Mouse (Mus musculus) lung, embryonic 16.5 days (tissue): ENCODE measurements around the gene Lhx4. TPM values are rescaled to one million over a fixed set of nuclear protein-coding genes. Genes with fewer than 3 reads are reported as not detected.

Experiments used
- ATAC-seq: fragments of 200-750 bp; cut with Nextera tagmentation; 2 replicates; pipeline ENCODE4 v1.8.0; 2017; ENCODE audit warnings: low read depth, mild to moderate bottlenecking, moderate library complexity
- H3K27ac ChIP-seq: fragments of 300-500 bp; sonication (generic); 2 replicates; pipeline ENCODE4 v1.5.1; 2014; ENCODE audit warnings: mild to moderate bottlenecking, control low read depth, low read length
- H3K27me3 ChIP-seq: fragments of 300-500 bp; sonication (generic); 2 replicates; pipeline ENCODE4 v1.6.1; 2014; ENCODE audit warnings: low read depth, low read length, mixed read lengths; ENCODE audit not compliant: control insufficient read depth, insufficient read depth
- H3K36me3 ChIP-seq: fragments of 300-500 bp; sonication (generic); 2 replicates; pipeline ENCODE4 v1.6.1; 2014; ENCODE audit warnings: low read length; ENCODE audit not compliant: control insufficient read depth, insufficient read depth
- H3K4me1 ChIP-seq: fragments of 300-500 bp; sonication (generic); replicated peaks from 2 replicates; pipeline ENCODE4 v1.6.1; 2014; ENCODE audit warnings: low read length, mixed read lengths; ENCODE audit not compliant: control insufficient read depth, insufficient read depth
- H3K4me2 ChIP-seq: fragments of 300-500 bp; sonication (generic); 2 replicates; pipeline ENCODE4 v1.6.1; 2014; ENCODE audit warnings: low read depth, low read length, control low read depth
- H3K4me3 ChIP-seq: fragments of 300-500 bp; sonication (generic); 2 replicates; pipeline ENCODE4 v1.5.1; 2014; ENCODE audit warnings: mild to moderate bottlenecking, low read length, control low read depth
- H3K9ac ChIP-seq: fragments of 300-500 bp; sonication (generic); 2 replicates; pipeline ENCODE4 v1.6.1; 2014; ENCODE audit warnings: low read length, control low read depth
- H3K9me3 ChIP-seq: fragments of 300-500 bp; sonication (generic); 2 replicates; pipeline ENCODE4 v1.6.1; 2016; ENCODE audit warnings: low read length; ENCODE audit not compliant: control insufficient read depth
- WGBS: fragments of 180-500 bp; shearing (Covaris S2); extraction: QIAGEN DNeasy Blood & Tissue Kit; methylation state at CpG from one replicate; pipeline ENCODE4 v1.1.7; 2014; 5-methylcytosine and 5-hydroxymethylcytosine counted together
- polyA plus RNA-seq: library from polyadenylated mRNA; unstranded; fragments of >200 nt; fragmentation: Nextera tagmentation; extraction: Ambion mirVana; gene quantifications from 2 replicates; pipeline ENCODE4 v1.2.1, GENCODE M21; 2015

The Lhx4 gene
- polyA plus RNA-seq, 1 experiment from 2014 or later = not detected

DNA sequence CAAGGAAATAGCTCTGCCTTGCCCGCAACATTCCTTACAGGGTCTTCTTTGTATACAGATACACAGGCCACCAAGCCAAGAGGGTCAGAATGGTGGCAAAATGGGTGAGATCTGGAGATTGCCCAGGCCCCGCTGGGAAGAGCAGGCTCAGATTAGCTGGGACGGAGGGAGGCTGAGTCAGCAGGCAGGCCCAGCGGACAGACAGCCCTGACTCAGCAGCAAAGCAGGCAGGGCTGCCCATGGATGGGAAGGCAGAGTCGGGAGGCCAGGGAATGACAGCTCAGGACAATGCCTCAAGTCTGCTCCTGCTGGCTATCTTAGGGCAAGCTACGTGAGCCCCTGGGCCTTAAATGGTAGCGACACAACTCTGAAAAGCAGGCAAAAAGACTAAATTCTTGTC is 34.4 kb upstream of the Lhx4 start:
- no peak overlapping the region for H3K4me3 ChIP-seq
- no peak for ATAC-seq
- H3K36me3 ChIP-seq = peaks cover 30% of the 10 kb centered on the region
- H3K27ac ChIP-seq = no peak overlapping the region
- H3K4me1 ChIP-seq = no peaks in the 10 kb centered on the region
- no peaks in the 10 kb centered on the region for H3K9me3 ChIP-seq
- 78% methylated on average over 7 of the region's 7 CpGs for WGBS
- H3K4me2 ChIP-seq = no peak overlapping the region
- H3K27me3 ChIP-seq = no peaks in the 10 kb centered on the region
- no peak overlapping the region for H3K9ac ChIP-seq

DNA sequence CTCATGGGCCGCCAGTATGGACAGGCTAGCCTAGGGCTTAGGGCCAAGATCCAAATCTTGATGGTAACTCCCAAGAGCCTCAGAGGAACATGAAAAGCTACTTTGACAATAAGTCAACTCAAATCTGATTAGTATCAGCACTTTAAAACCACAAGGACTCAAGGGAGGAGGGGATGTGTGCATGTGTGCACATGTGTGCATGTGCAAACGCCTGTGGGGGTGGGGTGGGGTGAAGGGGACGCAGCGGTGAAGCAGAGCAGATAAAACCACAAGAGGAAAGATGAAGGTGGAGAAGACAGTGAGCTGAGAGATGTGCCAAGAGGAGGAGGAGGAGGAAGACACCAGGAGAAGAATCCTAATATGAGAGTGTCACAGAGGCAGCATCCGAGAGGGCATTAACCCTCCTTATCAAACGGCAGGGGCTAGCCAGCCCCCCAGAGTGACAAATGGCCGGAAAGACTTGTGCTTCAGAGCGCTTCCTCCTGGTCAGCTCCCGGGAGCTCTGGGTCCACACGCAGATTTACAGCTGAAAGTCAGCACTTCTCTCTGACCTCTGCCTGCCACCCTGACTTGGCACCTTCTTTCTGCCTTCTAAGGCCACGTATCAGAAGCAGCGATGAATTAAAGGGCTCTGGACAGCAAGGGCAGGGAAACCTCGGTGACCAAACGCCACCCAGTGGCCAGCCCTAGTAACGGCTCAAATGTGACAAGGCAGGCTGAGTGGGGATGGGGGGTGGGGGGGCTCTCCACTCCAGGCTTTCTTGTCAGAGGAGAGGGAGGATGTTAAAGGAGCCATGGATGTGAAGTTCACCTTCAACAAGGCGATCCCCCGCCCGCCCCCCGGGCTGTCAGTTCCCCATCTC is 33.1 kb upstream of the Lhx4 start:
- Histone ChIP-seq H3K27ac (no peak overlapping the region), H3K36me3 (peaks cover 26% of the 10 kb centered on the region), H3K4me3 (no peak overlapping the region), H3K4me1 (no peaks in the 10 kb centered on the region), H3K4me2 (no peak overlapping the region), H3K27me3 (no peaks in the 10 kb centered on the region), H3K9ac (no peak overlapping the region), H3K9me3 (no peaks in the 10 kb centered on the region)
- ATAC-seq = peak; percentile 44; the same call in 1 of the 2 replicates
- WGBS = 24% methylated on average over 19 of the region's 19 CpGs

DNA sequence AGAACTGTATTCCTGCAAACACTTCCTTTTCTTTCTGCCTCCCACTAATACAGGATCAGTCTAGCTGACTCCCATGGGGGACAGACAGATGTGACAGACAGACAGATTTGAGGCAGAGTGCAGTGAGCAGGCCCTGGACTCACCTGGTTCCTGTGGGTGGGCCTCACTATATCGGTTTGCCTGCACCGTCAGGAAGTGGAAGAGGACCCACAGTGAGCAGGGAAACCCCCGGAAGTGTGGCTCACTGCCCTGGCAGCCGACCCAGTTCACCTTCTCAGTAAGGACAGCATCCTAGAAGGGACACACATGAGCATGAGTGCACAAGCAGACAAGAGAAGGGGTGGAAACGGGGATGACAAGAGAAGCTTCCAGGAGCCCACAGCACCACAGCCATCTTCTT is 30.9 kb upstream of the Lhx4 start:
- ATAC-seq = no peak
- Histone ChIP-seq H3K27ac (no peak overlapping the region), H3K4me2 (no peak overlapping the region), H3K9me3 (no peaks in the 10 kb centered on the region), H3K4me1 (no peaks in the 10 kb centered on the region), H3K27me3 (no peaks in the 10 kb centered on the region), H3K9ac (no peak overlapping the region), H3K4me3 (no peak overlapping the region), H3K36me3 (peaks cover 17% of the 10 kb centered on the region)
- WGBS = 59% methylated on average over 5 of the region's 5 CpGs

DNA sequence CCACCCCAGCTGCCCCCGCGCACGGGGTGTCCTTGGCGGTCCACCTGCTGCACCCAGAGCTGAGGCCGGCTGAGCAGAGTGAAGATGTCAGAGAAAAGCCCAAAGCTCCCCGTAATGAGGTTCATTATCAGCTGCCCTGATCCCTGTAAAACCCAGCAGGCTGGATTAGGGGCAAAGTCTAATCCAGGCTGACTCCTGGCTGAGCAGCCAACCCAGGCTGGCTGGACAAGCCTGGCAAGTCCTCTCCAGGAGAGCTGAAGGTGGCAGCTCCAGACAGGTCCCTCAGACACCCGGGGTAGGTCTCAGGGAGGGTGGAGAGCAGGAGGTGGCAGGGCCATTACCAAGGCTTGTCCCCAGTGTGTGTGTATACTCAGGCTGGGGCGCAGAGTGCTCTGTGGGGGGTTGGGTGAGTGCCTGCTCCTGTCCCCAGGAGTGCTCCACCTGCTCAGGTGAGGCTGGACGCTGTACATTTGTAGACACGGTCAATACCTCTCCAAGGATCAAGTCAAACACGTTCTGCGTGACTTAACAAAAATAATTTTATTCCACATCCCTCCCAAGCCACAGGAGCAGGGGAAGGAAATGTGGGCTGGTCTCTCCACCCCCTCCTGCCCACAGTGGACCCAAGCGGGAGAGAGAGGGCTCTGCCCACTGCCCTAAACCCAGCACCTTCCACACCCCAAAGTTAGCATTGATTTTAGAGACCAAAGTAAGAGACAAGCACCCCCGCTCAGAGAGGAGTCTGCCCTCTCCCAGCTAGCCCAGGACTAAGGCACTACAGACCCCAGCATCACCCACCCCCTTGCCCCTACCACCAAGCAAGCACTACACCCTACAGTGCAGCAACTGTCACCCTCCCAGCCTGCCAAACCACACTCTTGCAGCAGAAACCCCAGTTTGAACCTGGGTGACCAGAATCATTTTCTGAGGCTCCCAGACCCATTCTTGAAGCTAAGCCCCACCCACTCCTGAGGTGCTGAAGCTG is 26.4 kb upstream of the Lhx4 start:
- no peaks in the 10 kb centered on the region for H3K4me1 ChIP-seq
- H3K4me3 ChIP-seq = no peak overlapping the region
- no peak overlapping the region for H3K27ac ChIP-seq
- no peak overlapping the region for H3K9ac ChIP-seq
- WGBS = 54% methylated on average over 14 of the region's 14 CpGs
- H3K36me3 ChIP-seq = peaks cover 11% of the 10 kb centered on the region
- H3K9me3 ChIP-seq = no peaks in the 10 kb centered on the region
- no peaks in the 10 kb centered on the region for H3K27me3 ChIP-seq
- no peak overlapping the region for H3K4me2 ChIP-seq
- ATAC-seq = no peak

DNA sequence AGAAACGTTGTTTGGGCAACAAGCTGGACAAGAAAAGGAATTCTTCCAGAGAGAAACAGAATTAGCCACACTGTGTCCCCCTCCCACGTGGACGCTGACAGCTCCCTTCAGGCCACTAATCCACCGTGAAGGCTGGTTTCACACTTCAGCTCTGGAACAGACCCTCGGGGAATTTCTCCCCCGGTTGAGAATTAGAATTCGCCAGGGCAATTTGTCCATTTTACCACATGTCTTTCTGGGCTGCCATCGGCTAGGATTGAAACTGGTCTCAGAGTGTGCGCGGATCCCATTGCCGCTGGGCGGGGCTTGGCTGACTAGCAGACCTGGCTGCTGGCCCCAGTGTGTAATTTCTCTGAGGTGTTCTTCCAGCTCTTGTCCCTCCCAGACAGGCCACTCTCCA is 7.7 kb upstream of the Lhx4 start:
- Histone ChIP-seq H3K9ac (no peak overlapping the region), H3K4me1 (no peaks in the 10 kb centered on the region), H3K4me3 (no peak overlapping the region), H3K27me3 (no peaks in the 10 kb centered on the region), H3K9me3 (no peaks in the 10 kb centered on the region), H3K36me3 (no peaks in the 10 kb centered on the region), H3K27ac (no peak overlapping the region), H3K4me2 (no peak overlapping the region)
- WGBS = 77% methylated on average over 12 of the region's 12 CpGs
- no peak for ATAC-seq

DNA sequence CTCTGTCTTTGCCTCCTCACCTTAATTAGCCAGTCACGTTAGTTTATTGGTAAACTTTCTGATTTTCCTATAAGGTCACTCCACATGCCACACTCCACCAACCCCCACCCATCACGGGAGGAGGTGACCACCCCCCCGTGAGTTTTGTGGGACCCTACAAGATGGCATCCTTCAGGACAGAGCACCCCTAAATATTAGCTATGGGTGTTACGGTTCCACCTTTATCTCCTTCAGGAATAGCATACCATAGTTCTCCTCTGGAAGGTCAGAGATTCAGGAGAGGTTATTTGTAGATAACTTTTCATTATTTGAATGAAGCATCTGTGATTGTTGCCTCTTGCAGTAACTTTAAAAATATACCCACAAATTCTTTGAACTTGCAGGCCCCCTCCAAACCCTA is 7.2 kb upstream of the Lhx4 start:
- Histone ChIP-seq H3K9ac (no peak overlapping the region), H3K36me3 (no peaks in the 10 kb centered on the region), H3K4me2 (no peak overlapping the region), H3K27me3 (0 out of 2 replicates have a peak, but pooled peaks cover 3% of the 10 kb centered on the region), H3K27ac (no peak overlapping the region), H3K9me3 (no peaks in the 10 kb centered on the region), H3K4me1 (no peaks in the 10 kb centered on the region), H3K4me3 (no peak overlapping the region)
- 83% methylated on average over 4 of the region's 4 CpGs for WGBS
- no peak for ATAC-seq

DNA sequence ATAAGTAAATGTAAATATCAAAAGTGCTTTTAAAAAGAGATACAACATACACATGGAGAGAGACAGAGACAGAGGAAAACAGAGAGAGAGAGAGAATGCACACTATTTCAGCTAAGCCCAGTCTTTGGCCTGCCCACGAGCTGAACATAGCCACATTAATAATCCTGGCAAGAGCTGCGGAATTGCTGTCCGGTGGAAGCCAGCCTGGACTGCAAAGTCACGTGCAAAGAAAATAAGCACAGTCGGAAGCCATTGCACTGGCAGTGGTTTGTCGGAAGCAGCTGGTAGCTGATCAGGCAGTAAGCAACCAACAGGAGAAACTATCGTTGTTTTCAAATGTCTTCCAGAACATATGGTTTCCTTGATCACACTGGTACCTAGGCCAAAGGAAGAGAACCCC is 6.1 kb upstream of the Lhx4 start:
- no peak overlapping the region for H3K4me2 ChIP-seq
- no peaks in the 10 kb centered on the region for H3K4me1 ChIP-seq
- WGBS = 42% methylated on average over 7 of the region's 7 CpGs
- H3K9ac ChIP-seq = no peak overlapping the region
- H3K4me3 ChIP-seq = no peak overlapping the region
- H3K9me3 ChIP-seq = no peaks in the 10 kb centered on the region
- no peaks in the 10 kb centered on the region for H3K36me3 ChIP-seq
- no peak for ATAC-seq
- H3K27me3 ChIP-seq = peaks cover 8% of the 10 kb centered on the region; the same call in 1 of the 2 replicates
- H3K27ac ChIP-seq = no peak overlapping the region

DNA sequence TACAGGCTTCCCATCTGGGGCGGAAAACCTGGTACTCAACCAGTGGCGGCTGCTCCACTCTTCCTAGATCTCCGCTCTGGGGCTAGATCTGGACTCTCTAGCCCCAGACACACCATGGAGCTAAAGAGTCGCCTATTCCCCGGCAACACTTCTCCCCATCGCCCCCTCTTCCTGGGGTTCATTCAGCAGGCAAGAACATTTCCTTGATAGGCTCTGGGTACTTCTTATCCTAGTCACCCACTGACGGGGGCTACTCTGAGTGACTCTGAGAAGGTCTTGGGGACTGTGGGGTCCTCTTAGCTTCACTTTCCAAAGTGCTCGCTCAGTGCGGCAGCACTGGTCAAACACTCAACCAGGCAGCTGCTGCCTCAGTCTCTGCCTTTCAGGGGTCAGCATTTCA is 1.9 kb upstream of the Lhx4 start:
- 60% methylated on average over 9 of the region's 9 CpGs for WGBS
- no peak overlapping the region for H3K27ac ChIP-seq
- no peak overlapping the region for H3K4me2 ChIP-seq
- H3K4me3 ChIP-seq = no peak overlapping the region
- no peaks in the 10 kb centered on the region for H3K9me3 ChIP-seq
- ATAC-seq = no peak
- H3K4me1 ChIP-seq = no peaks in the 10 kb centered on the region
- no peaks in the 10 kb centered on the region for H3K36me3 ChIP-seq
- peaks cover 19% of the 10 kb centered on the region; the same call in 1 of the 2 replicates for H3K27me3 ChIP-seq
- no peak overlapping the region for H3K9ac ChIP-seq

DNA sequence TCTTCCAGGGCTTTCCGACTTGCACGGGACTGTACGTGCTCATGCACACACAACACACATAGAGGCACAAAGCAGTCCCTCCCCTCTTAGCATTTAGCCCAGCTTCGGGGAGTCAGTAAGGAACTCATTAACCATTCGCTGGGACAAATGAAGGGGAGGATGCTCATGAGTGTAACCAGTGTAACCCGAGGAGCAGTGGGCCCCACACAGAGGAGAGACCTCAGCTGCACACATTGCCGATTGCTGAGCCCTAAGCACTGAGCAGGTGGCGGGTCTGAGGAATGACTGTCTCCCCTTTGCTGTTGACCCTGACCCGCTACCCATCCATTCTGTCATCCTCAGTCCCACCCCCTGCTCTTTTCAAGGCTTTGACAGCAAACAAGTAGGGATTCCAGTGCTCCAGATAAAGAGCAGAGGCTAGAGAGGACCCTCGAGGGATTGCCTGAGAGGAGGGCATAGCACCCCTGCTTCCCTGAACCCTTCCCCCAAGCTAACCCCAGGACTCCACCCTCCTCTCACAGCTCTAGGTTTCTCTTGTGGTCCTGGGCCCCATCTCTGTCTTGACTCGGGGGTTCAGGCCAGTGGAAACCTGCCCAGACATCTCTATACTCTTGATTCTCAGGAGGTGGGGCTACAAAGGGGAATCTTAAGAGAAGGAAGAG is 836 bp downstream of the Lhx4 start:
- no peak for ATAC-seq
- Histone ChIP-seq H3K4me3 (no peak overlapping the region), H3K9ac (no peak overlapping the region), H3K9me3 (no peaks in the 10 kb centered on the region), H3K27me3 (peaks cover 45% of the 10 kb centered on the region), H3K4me2 (no peak overlapping the region), H3K36me3 (no peaks in the 10 kb centered on the region), H3K4me1 (no peaks in the 10 kb centered on the region), H3K27ac (no peak overlapping the region)
- whole genome bisulfite sequencing = 8% methylated on average over 11 of the region's 11 CpGs
